Mouse (Mus musculus) olfactory bulb, adult 2 months (tissue): ENCODE results near the gene Chchd5. TPM values are rescaled to one million over a fixed set of nuclear protein-coding genes. Genes with fewer than 3 reads are reported as not detected.

Source experiments
- H3K27ac ChIP-seq: fragments of 200-500 bp; 2 replicates; pipeline ENCODE4 v1.5.1; 2012; ENCODE audit warnings: low read depth, low read length; ENCODE audit not compliant: insufficient read depth
- H3K4me1 ChIP-seq: fragments of 200-500 bp; 2 replicates; pipeline ENCODE4 v1.6.1; 2012; ENCODE audit warnings: low read length; ENCODE audit not compliant: control insufficient read depth, insufficient read depth
- H3K4me3 ChIP-seq: fragments of 200-500 bp; 2 replicates; pipeline ENCODE4 v1.5.1; 2012; ENCODE audit warnings: mild to moderate bottlenecking, low read depth, low read length, moderate library complexity; ENCODE audit not compliant: insufficient read depth
- CTCF ChIP-seq: fragments of 200-500 bp; IDR thresholded peaks from 2 replicates; pipeline ENCODE4 v1.5.1; 2012; ENCODE audit warnings: low read depth, mild to moderate bottlenecking, low read length, moderate library complexity; ENCODE audit not compliant: insufficient read depth
- POLR2A ChIP-seq: fragments of 200-500 bp; IDR thresholded peaks from 2 replicates; pipeline ENCODE4 v1.6.1; 2012; ENCODE audit warnings: mild to moderate bottlenecking, low read depth, low read length, moderate library complexity; ENCODE audit not compliant: insufficient read depth
- WGBS: fragments of 180-500 bp; shearing (Covaris S2); methylation state at CpG from one replicate; pipeline ENCODE4 v1.1.7; 2018; 5-methylcytosine and 5-hydroxymethylcytosine counted together
- polyA plus RNA-seq: library from polyadenylated mRNA; stranded (reverse); fragments of >200 nt; gene quantifications from 2 replicates; pipeline ENCODE4 v1.2.4, GENCODE M21; 2012; ENCODE audit warnings: low replicate concordance; ENCODE audit not compliant: missing spikeins, insufficient read depth, insufficient read length

The Chchd5 gene
- polyA plus RNA-seq, 1 experiment = not detected

DNA sequence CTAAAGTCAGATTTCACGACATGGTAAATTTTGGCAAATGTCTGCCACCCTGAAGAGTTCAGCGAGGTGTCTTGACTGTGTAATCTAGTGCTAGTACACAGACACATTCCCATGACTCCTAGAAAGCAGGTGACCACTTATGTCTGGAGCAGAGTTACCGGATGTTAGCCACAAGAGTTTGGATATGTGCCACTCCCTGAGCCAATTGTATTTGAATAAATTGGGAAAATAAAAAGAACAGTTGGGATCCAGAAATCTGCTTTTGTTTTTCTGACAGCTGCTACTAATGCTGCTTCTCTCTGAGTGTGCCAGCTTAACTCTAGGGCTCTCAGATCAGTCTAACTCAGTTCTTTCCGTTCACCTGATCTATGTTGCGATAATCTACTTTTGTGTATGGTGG, 16.6 kb upstream of the Chchd5 start:
- 86% methylated on average over 5 of the region's 5 CpGs for WGBS
- H3K27ac ChIP-seq = no peak overlapping the region
- no peaks in the 10 kb centered on the region for H3K4me1 ChIP-seq
- H3K4me3 ChIP-seq = no peak overlapping the region
- no peak for TF ChIP-seq POLR2A
- no peak for TF ChIP-seq CTCF

GRCm38 (mm10) chr2:129115706-129116367, 13.7 kb upstream of the Chchd5 start:
- H3K4me3 ChIP-seq = no peak overlapping the region
- no peak for TF ChIP-seq CTCF
- WGBS = 96% methylated on average over 9 of the region's 9 CpGs
- no peaks in the 10 kb centered on the region for H3K4me1 ChIP-seq
- H3K27ac ChIP-seq = no peak overlapping the region

DNA sequence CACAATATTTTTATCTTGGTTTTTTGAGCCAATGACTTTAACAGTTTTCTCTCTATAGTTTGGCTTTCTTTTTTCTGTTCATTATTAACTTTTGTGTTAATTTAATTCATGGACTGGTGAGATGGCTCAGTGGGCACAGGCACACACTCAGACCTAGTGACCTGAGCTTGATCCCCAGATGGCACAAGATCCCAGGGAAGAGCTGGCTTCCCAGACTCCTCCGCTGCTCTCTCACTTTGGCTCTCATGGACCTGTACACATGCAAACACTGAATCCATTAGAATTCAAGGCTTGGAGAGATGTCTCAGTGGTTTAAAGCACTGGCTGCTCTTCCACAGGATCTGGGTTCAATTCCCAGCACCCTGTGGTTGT, 13.1 kb upstream of the Chchd5 start:
- no peak overlapping the region for H3K27ac ChIP-seq

DNA sequence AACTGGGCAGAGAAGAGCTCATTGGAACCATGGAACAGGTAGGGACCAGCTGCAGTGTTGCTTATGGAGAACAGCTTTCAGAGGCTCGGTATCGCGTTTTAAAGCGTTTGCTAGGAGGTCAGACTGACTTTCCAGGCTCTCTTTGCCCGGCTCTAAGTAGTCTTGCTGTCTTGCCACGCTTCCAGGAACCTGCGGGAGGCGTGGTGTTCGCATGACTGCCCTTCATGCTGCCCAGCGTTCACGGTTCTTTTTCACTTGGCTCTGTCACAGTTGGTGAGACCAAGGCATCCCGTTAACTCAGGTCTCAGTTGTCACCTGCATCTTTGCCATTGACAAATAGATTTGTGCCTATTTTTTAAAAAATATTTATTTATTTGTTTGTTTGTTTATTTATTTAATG, 11.4 kb upstream of the Chchd5 start:
- no peak overlapping the region for H3K27ac ChIP-seq
- TF ChIP-seq POLR2A (no peak), CTCF (no peak)
- WGBS = 94% methylated on average over 12 of the region's 12 CpGs
- H3K4me3 ChIP-seq = no peak overlapping the region
- H3K4me1 ChIP-seq = no peaks in the 10 kb centered on the region

More for the DNA sequence above, 13.1 kb upstream of the Chchd5 start:
- Histone ChIP-seq H3K4me1 (no peaks in the 10 kb centered on the region), H3K4me3 (no peak overlapping the region)
- TF ChIP-seq CTCF (no peak), POLR2A (no peak)
- WGBS = 100% methylated on average over 1 of the region's 1 CpGs

- no peak for TF ChIP-seq POLR2A
- no peak for TF ChIP-seq CTCF
- 84% methylated on average over 8 of the region's 8 CpGs for WGBS
These were observed 7.5 kb upstream of the Chchd5 start for GRCm38 (mm10) chr2:129121986-129122385.

DNA sequence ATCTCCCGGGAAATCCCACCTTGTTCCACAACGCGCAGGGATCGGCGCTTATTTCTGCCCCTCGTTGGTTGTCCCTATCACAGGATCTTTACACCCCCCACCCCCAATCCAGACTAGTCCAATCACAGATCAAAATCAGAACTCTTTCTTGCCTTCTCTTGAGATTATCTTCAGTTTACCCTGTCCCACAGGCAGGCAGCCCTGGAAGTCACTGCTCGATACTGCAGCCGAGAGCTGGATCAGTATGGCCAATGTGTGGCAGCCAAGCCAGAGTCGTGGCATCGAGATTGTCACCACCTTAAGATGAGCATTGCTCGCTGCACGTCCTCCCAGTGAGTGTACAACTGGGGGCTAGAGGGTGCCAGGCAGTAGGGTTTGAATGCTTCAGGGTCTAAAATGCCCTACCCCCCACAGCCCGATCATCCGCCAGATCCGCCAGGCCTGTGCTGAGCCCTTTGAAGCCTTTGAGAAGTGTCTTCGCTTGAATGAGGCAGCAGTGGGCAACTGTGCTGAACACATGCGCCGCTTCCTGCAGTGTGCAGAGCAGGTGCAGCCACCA, 566 bp downstream of the Chchd5 start:
- Histone ChIP-seq H3K27ac (peak overlapping the region; percentile 53), H3K4me3 (peak overlapping the region; percentile 71), H3K4me1 (peaks cover 13% of the 10 kb centered on the region)
- no peak for TF ChIP-seq CTCF
- TF ChIP-seq POLR2A = no peak
- WGBS = 23% methylated on average over 18 of the region's 18 CpGs

More at GRCm38 (mm10) chr2:129121986-129122385, 7.5 kb upstream of the Chchd5 start:
- no peak overlapping the region for H3K4me3 ChIP-seq
- no peaks in the 10 kb centered on the region for H3K4me1 ChIP-seq
- H3K27ac ChIP-seq = no peak overlapping the region

DNA sequence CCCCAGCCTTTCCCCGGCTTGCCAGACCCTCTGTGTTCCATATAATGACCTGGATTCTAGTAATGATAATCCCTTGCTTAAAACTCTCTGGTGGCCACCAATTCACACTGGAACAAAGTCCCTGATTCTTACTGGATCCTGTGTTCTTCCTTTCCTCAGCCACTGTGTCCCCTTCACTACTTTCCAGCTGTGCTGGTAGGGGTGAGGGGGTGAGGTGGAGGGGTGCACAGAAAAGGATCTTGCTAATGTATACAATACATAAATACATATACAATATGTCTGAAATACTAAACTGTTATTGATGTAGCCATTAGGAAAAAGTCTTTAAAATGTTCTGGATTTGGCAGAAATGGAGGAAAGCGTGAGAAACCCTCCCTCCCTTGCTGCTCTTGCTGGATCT, 1.3 kb downstream of the Chchd5 start:
- no peak overlapping the region for H3K4me3 ChIP-seq
- TF ChIP-seq POLR2A = no peak
- TF ChIP-seq CTCF = no peak
- 95% methylated on average over 2 of the region's 2 CpGs for WGBS
- peaks cover 13% of the 10 kb centered on the region for H3K4me1 ChIP-seq
- H3K27ac ChIP-seq = no peak overlapping the region

GRCm38 (mm10) chr2:129132231-129132630, 2.7 kb downstream of the Chchd5 start:
- TF ChIP-seq POLR2A = no peak
- no peak for TF ChIP-seq CTCF
- Histone ChIP-seq H3K4me1 (peaks cover 13% of the 10 kb centered on the region), H3K27ac (no peak overlapping the region), H3K4me3 (no peak overlapping the region)
- 94% methylated on average over 7 of the region's 7 CpGs for WGBS

DNA sequence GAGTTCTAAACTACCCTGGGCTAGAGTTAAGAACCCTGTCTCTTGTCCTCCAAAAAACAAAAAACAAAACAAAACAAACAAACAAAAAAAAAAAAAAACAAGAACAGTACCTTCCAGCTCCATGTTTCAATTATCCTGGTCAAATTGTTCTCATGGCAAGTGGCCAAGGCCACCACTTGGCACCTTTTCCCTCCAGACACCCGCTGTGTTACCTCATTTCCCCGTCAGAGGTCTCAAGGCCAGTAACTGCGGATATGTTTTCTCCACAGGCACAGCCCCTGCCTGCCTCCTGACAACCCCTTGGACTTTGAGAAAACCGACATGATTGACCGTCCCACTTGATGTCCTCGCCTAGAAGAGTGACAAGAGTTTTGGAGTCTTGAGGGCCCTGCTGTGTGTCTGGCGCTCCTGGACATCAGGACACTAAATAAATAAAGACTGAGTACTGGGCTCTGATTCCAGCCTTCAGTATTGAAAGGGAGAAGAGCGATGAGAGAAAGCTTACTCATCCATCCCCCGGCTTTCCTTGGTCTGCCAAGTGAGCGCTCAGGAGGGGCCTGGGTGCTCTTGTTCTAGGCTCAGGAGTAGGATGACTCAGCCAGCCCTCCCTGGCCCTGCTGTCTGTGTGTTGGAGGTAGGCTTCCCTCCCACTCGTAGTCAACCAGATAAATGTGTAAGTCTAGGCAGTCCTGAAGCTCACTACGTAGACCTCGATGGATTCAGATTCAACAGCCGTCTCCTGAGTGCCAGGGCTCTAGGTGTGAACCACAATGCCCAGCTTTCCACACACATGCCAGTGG, 3.7 kb downstream of the Chchd5 start:
- H3K4me1 ChIP-seq = peaks cover 13% of the 10 kb centered on the region
- H3K27ac ChIP-seq = no peak overlapping the region
- no peak for TF ChIP-seq CTCF
- TF ChIP-seq POLR2A = no peak
- 72% methylated on average over 14 of the region's 14 CpGs for WGBS
- H3K4me3 ChIP-seq = no peak overlapping the region
